Mouse (Mus musculus) midbrain, embryonic 10.5 days (tissue): ENCODE measurements around the gene Prpf40a. TPM values are rescaled to one million over a fixed set of nuclear protein-coding genes. Genes with fewer than 3 reads are reported as not detected.
A peak's percentile ranks its signal among the peaks of the same experiment; 100 is the strongest.

Experiments
- DNase-seq: peaks from one replicate; pipeline ENCODE4 v3.0.0-alpha.2; 2017; ENCODE audit warnings: low spot score
- H3K27ac ChIP-seq: fragments of 300-500 bp; sonication (generic); replicated peaks from 2 replicates; pipeline ENCODE4 v1.5.1; 2016; ENCODE audit warnings: mild to moderate bottlenecking
- H3K27me3 ChIP-seq: fragments of 300-500 bp; sonication (generic); 2 replicates; pipeline ENCODE4 v1.6.1; 2016; ENCODE audit warnings: low read depth, mild to moderate bottlenecking; ENCODE audit not compliant: poor library complexity, severe bottlenecking
- H3K36me3 ChIP-seq: fragments of 300-500 bp; sonication (generic); 2 replicates; pipeline ENCODE4 v1.6.1; 2016; ENCODE audit warnings: mild to moderate bottlenecking, moderate library complexity
- H3K4me1 ChIP-seq: fragments of 300-500 bp; sonication (generic); 2 replicates; pipeline ENCODE4 v1.6.1; 2016
- H3K4me3 ChIP-seq: fragments of 300-500 bp; sonication (generic); 2 replicates; pipeline ENCODE4 v1.5.1; 2016; ENCODE audit warnings: mild to moderate bottlenecking, moderate library complexity
- H3K9me3 ChIP-seq: fragments of 300-500 bp; sonication (generic); replicated peaks from 2 replicates; pipeline ENCODE4 v1.6.1; 2016; ENCODE audit warnings: mild to moderate bottlenecking
- WGBS: fragments of 180-500 bp; shearing (Covaris S2); methylation state at CpG from one replicate; pipeline ENCODE4 v1.1.7; 2016; 5-methylcytosine and 5-hydroxymethylcytosine counted together
- polyA plus RNA-seq: library from polyadenylated mRNA; unstranded; fragments of >200 nt; fragmentation: Nextera tagmentation; extraction: Ambion mirVana; gene quantifications from 2 replicates; pipeline ENCODE4 v1.2.1, GENCODE M21; 2016

The Prpf40a gene
- polyA plus RNA-seq, 1 experiment from 2014 or later = 190 TPM

- no peak overlapping the region for H3K27ac ChIP-seq
- H3K4me1 ChIP-seq = no peaks in the 10 kb centered on the region
- no peaks in the 10 kb centered on the region for H3K9me3 ChIP-seq
- H3K4me3 ChIP-seq = no peak overlapping the region
- H3K36me3 ChIP-seq = peaks cover 66% of the 10 kb centered on the region
- no peak for DNase-seq
- no peaks in the 10 kb centered on the region for H3K27me3 ChIP-seq
- 88% methylated on average over 11 of the region's 11 CpGs for WGBS
Observed at GRCm38 (mm10) chr2:53101885-53102740, 89.0 kb downstream of the Prpf40a start.

DNA sequence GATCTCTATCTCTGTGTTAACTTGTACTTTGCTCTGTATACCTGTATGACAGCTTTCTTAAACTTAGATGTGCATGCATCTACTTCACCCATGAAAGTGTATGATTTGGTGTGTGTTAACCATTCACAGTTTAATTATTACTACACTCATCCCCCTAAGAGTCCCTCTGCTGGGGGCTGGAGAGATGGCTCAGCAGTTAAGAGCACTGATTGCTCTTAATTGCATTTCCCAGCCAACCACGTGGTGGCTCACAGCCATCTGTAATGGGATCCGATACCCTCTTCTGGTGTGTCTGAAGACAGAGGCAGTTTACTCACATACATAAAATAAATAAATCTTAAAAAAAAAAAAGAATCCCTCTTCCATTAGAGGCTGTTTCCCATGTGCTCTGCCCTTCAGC is 91.0 kb downstream of the Prpf40a start:
- 64% methylated on average over 2 of the region's 2 CpGs for WGBS

DNA sequence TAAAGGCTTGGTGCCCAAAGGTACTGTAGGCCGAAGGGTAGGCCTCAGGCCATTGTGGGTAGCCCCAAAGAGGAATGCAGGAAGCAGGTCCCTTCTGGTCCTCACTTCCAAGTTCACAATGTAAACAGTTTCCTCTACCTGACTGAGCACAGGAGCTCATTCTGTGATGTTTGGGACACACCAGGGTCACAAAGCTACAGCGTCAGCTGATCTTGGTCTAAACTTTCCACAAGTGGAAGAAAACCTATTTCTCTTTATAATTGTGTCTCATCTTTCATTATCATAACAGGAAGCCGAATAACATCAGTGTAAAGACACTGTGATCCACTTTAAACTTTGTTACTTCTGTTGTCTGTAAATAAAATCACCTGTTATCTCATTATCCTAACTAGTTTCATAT is 95.6 kb downstream of the Prpf40a start:
- no peaks in the 10 kb centered on the region for H3K27me3 ChIP-seq
- H3K9me3 ChIP-seq = no peaks in the 10 kb centered on the region
- H3K4me3 ChIP-seq = no peak overlapping the region
- no peak overlapping the region for H3K27ac ChIP-seq
- WGBS = 93% methylated on average over 3 of the region's 3 CpGs
- peaks cover 21% of the 10 kb centered on the region for H3K36me3 ChIP-seq
- H3K4me1 ChIP-seq = no peaks in the 10 kb centered on the region
- DNase-seq = no peak

More for the DNA sequence above, 91.0 kb downstream of the Prpf40a start:
- Histone ChIP-seq H3K9me3 (no peaks in the 10 kb centered on the region), H3K36me3 (peaks cover 49% of the 10 kb centered on the region), H3K4me3 (no peak overlapping the region), H3K27me3 (no peaks in the 10 kb centered on the region), H3K27ac (no peak overlapping the region), H3K4me1 (no peaks in the 10 kb centered on the region)
- no peak for DNase-seq

DNA sequence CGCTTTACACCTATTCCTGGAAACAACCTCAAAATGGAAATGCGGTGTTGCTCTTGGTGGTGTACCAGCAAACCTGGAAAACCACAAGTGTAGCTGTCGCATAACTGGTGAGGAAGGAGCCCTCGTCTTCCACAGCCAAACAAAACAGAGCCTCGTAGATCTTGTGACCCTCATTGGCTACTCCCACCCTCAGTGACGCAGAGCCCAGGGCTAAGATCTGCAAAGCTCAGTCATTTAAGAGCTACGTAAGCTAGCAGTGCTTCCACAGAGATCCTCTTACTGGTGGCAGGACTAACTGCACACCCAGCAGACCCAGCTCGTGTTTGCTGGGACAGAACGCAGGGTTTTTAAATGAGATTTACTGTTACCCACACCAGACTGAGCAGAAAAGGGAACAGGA is 96.1 kb downstream of the Prpf40a start:
- H3K36me3 ChIP-seq = peaks cover 21% of the 10 kb centered on the region
- no peak overlapping the region for H3K27ac ChIP-seq
- no peak for DNase-seq
- H3K27me3 ChIP-seq = no peaks in the 10 kb centered on the region
- H3K4me1 ChIP-seq = no peaks in the 10 kb centered on the region
- 93% methylated on average over 9 of the region's 9 CpGs for WGBS
- no peak overlapping the region for H3K4me3 ChIP-seq
- H3K9me3 ChIP-seq = no peaks in the 10 kb centered on the region

DNA sequence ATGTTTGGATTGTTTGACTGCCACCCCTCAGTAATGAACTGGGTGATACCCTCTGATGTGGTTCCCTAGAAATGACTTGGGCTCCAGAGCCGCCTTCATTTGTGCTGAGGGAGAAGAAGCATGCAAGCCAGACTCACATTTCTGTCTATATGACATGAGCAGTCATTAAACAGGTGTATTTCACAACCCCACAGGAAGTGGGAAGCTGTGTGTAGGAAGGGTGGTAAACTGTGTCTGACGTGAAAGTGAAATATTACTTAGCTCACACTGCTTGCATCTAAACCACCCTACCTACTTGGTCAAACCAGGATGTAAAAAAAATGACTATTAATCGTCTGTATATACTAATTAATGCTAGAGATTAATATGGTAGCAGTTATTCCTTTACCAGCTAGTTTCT is 102.3 kb downstream of the Prpf40a start:
- WGBS = 89% methylated on average over 3 of the region's 3 CpGs
- DNase-seq = no peak
- H3K9me3 ChIP-seq = no peaks in the 10 kb centered on the region
- H3K27me3 ChIP-seq = no peaks in the 10 kb centered on the region
- no peaks in the 10 kb centered on the region for H3K4me1 ChIP-seq
- no peak overlapping the region for H3K27ac ChIP-seq
- H3K4me3 ChIP-seq = no peak overlapping the region
- 0 out of 2 replicates have a peak, but pooled peaks cover 3% of the 10 kb centered on the region for H3K36me3 ChIP-seq

GRCm38 (mm10) chr2:53085617-53086202 is 105.4 kb downstream of the Prpf40a start:
- H3K4me3 ChIP-seq = no peak overlapping the region
- no peaks in the 10 kb centered on the region for H3K9me3 ChIP-seq
- WGBS = 65% methylated on average over 9 of the region's 9 CpGs
- H3K27me3 ChIP-seq = no peaks in the 10 kb centered on the region
- no peaks in the 10 kb centered on the region for H3K4me1 ChIP-seq
- peak; percentile 40 for DNase-seq
- H3K27ac ChIP-seq = no peak overlapping the region
- 0 out of 2 replicates have a peak, but pooled peaks cover 3% of the 10 kb centered on the region for H3K36me3 ChIP-seq

Other genes with a start within 250 kb of the Prpf40a start
- 74.6 and 81.7 TPM in 2 replicates for gene Arl6ip6, start 442 bp upstream of the Prpf40a start, polyA plus RNA-seq